Mouse (Mus musculus) liver, embryonic 16.5 days (tissue): ENCODE data around the gene Gm5565. TPM values are rescaled to one million over a fixed set of nuclear protein-coding genes. Genes with fewer than 3 reads are reported as not detected.
"Not testable (repeated sequence)": the region's sequence is repeated elsewhere in the genome, so short reads cannot be mapped to it uniquely, and the experiment has no call there.

Source experiments
- ATAC-seq: fragments of 200-750 bp; cut with Nextera tagmentation; 2 replicates; pipeline ENCODE4 v1.8.0; 2017; ENCODE audit warnings: low read depth, mild to moderate bottlenecking, moderate number of reproducible peaks, moderate library complexity
- H3K27ac ChIP-seq: fragments of 300-500 bp; sonication (generic); 2 replicates; pipeline ENCODE4 v1.5.1; 2014; ENCODE audit warnings: mild to moderate bottlenecking, low read length
- H3K27me3 ChIP-seq: fragments of 300-500 bp; sonication (generic); 2 replicates; pipeline ENCODE4 v1.6.1; 2014; ENCODE audit warnings: low read depth, low read length, mixed read lengths; ENCODE audit not compliant: control insufficient read depth, insufficient read depth
- H3K36me3 ChIP-seq: fragments of 300-500 bp; sonication (generic); 2 replicates; pipeline ENCODE4 v1.6.1; 2014; ENCODE audit warnings: mild to moderate bottlenecking; ENCODE audit not compliant: control insufficient read depth, insufficient read depth
- H3K4me1 ChIP-seq: fragments of 300-500 bp; sonication (generic); 2 replicates; pipeline ENCODE4 v1.6.1; 2014; ENCODE audit warnings: low read depth, low read length, mixed read lengths; ENCODE audit not compliant: control insufficient read depth
- H3K4me2 ChIP-seq: fragments of 300-500 bp; sonication (generic); 2 replicates; pipeline ENCODE4 v1.6.1; 2014; ENCODE audit warnings: low read depth, low read length, mixed read lengths
- H3K4me3 ChIP-seq: fragments of 300-500 bp; sonication (generic); 2 replicates; pipeline ENCODE4 v1.5.1; 2014; ENCODE audit warnings: low read depth, mild to moderate bottlenecking, low read length
- H3K9ac ChIP-seq: fragments of 300-500 bp; sonication (generic); 2 replicates; pipeline ENCODE4 v1.6.1; 2014; ENCODE audit warnings: low read depth, low read length
- H3K9me3 ChIP-seq: fragments of 300-500 bp; sonication (generic); replicated peaks from 2 replicates; pipeline ENCODE4 v1.6.1; 2016; ENCODE audit warnings: low read length; ENCODE audit not compliant: control insufficient read depth
- WGBS: fragments of 180-500 bp; shearing (Covaris S2); extraction: QIAGEN DNeasy Blood & Tissue Kit; methylation state at CpG from one replicate; pipeline ENCODE4 v1.1.7; 2014; ENCODE audit not compliant: insufficient replicate concordance; 5-methylcytosine and 5-hydroxymethylcytosine counted together
- polyA plus RNA-seq: library from polyadenylated mRNA; unstranded; fragments of >200 nt; fragmentation: Nextera tagmentation; extraction: Ambion mirVana; gene quantifications from 2 replicates; pipeline ENCODE4 v1.2.1, GENCODE M21; 2015

Gene Gm5565
- not detected in 2 replicates for polyA plus RNA-seq

- H3K4me3 ChIP-seq, H3K9me3 ChIP-seq, H3K4me2 ChIP-seq, H3K27me3 ChIP-seq, H3K4me1 ChIP-seq, H3K36me3 ChIP-seq, H3K9ac ChIP-seq, H3K27ac ChIP-seq, ATAC-seq: not testable (repeated sequence)
- 79% methylated on average over 3 of the region's 3 CpGs for WGBS
These were observed at the start of gene Gm5565 for GRCm38 (mm10) chr5:146160439-146160838. Gm5565 (minus strand) TSS chr5:146160539.

GRCm38 (mm10) chr5:146205537-146205936 is 45.2 kb upstream of the Gm5565 start:
- Histone ChIP-seq H3K9me3 (no peaks in the 10 kb centered on the region), H3K9ac (no peak overlapping the region), H3K27ac (no peak overlapping the region), H3K27me3 (no peaks in the 10 kb centered on the region), H3K36me3 (peaks cover 31% of the 10 kb centered on the region), H3K4me1 (no peaks in the 10 kb centered on the region), H3K4me3 (no peak overlapping the region), H3K4me2 (no peak overlapping the region)
- 75% methylated on average over 5 of the region's 5 CpGs for WGBS
- ATAC-seq: no peak

GRCm38 (mm10) chr5:146203921-146204320 is 43.6 kb upstream of the Gm5565 start:
- no peak overlapping the region for H3K4me3 ChIP-seq
- no peak overlapping the region for H3K9ac ChIP-seq
- H3K4me1 ChIP-seq: no peaks in the 10 kb centered on the region
- ATAC-seq: no peak
- no peak overlapping the region for H3K27ac ChIP-seq
- no peaks in the 10 kb centered on the region for H3K9me3 ChIP-seq
- no peaks in the 10 kb centered on the region for H3K27me3 ChIP-seq
- WGBS: 29% methylated on average over 2 of the region's 2 CpGs
- peaks cover 21% of the 10 kb centered on the region for H3K36me3 ChIP-seq
- H3K4me2 ChIP-seq: no peak overlapping the region

- Histone ChIP-seq H3K9me3 (no peaks in the 10 kb centered on the region), H3K4me2 (no peak overlapping the region), H3K9ac (no peak overlapping the region), H3K4me1 (no peaks in the 10 kb centered on the region), H3K36me3 (peaks cover 2% of the 10 kb centered on the region), H3K27me3 (no peaks in the 10 kb centered on the region), H3K27ac (no peak overlapping the region), H3K4me3 (no peak overlapping the region)
- ATAC-seq: no peak
- 86% methylated on average over 6 of the region's 6 CpGs for whole genome bisulfite sequencing
These were observed 40.2 kb upstream of the Gm5565 start for GRCm38 (mm10) chr5:146200580-146200979.

GRCm38 (mm10) chr5:146199540-146199939 is 39.2 kb upstream of the Gm5565 start:
- no peak for ATAC-seq
- H3K4me3 ChIP-seq: no peak overlapping the region
- peaks cover 2% of the 10 kb centered on the region for H3K36me3 ChIP-seq
- no peak overlapping the region for H3K4me2 ChIP-seq
- H3K9me3 ChIP-seq: no peaks in the 10 kb centered on the region
- H3K4me1 ChIP-seq: no peaks in the 10 kb centered on the region
- WGBS: 52% methylated on average over 2 of the region's 2 CpGs
- H3K27me3 ChIP-seq: no peaks in the 10 kb centered on the region
- H3K27ac ChIP-seq: no peak overlapping the region
- no peak overlapping the region for H3K9ac ChIP-seq

GRCm38 (mm10) chr5:146199073-146199472 is 38.7 kb upstream of the Gm5565 start:
- no peak overlapping the region for H3K4me2 ChIP-seq
- no peak overlapping the region for H3K9ac ChIP-seq
- H3K27ac ChIP-seq: no peak overlapping the region
- H3K4me1 ChIP-seq: no peaks in the 10 kb centered on the region
- ATAC-seq: no peak
- no peak overlapping the region for H3K4me3 ChIP-seq
- peaks cover 2% of the 10 kb centered on the region for H3K36me3 ChIP-seq
- H3K27me3 ChIP-seq: no peaks in the 10 kb centered on the region
- no peaks in the 10 kb centered on the region for H3K9me3 ChIP-seq

GRCm38 (mm10) chr5:146193360-146193759 is 33.0 kb upstream of the Gm5565 start:
- no peak overlapping the region for H3K27ac ChIP-seq
- ATAC-seq: no peak

GRCm38 (mm10) chr5:146190501-146191269 is 30.3 kb upstream of the Gm5565 start:
- Histone ChIP-seq H3K4me2 (no peak overlapping the region), H3K27ac (no peak overlapping the region), H3K9me3 (no peaks in the 10 kb centered on the region), H3K36me3 (no peaks in the 10 kb centered on the region), H3K4me3 (no peak overlapping the region), H3K9ac (no peak overlapping the region), H3K27me3 (no peaks in the 10 kb centered on the region), H3K4me1 (no peaks in the 10 kb centered on the region)
- WGBS: 34% methylated on average over 3 of the region's 3 CpGs
- no peak for ATAC-seq

More at GRCm38 (mm10) chr5:146193360-146193759, 33.0 kb upstream of the Gm5565 start:
- Histone ChIP-seq H3K4me1 (no peaks in the 10 kb centered on the region), H3K4me3 (no peak overlapping the region), H3K4me2 (no peak overlapping the region), H3K9ac (no peak overlapping the region), H3K27me3 (no peaks in the 10 kb centered on the region), H3K9me3 (no peaks in the 10 kb centered on the region), H3K36me3 (no peaks in the 10 kb centered on the region)
- 61% methylated on average over 8 of the region's 8 CpGs for WGBS

GRCm38 (mm10) chr5:146190093-146190492 is 29.8 kb upstream of the Gm5565 start:
- Histone ChIP-seq H3K4me1 (no peaks in the 10 kb centered on the region), H3K4me3 (no peak overlapping the region), H3K9me3 (no peaks in the 10 kb centered on the region), H3K27ac (no peak overlapping the region), H3K27me3 (no peaks in the 10 kb centered on the region), H3K9ac (no peak overlapping the region), H3K4me2 (no peak overlapping the region), H3K36me3 (no peaks in the 10 kb centered on the region)
- peak; percentile 45 for ATAC-seq
- WGBS: 27% methylated on average over 4 of the region's 4 CpGs
